Mouse (Mus musculus): ENCODE measurements at regions not wholly inside any gene's neighbourhood (a gene's known extent, or its start where the extent isn't known, plus 50 kb on each side); places are given as distances from the start of the nearest gene placed in this dataset.

DNA sequence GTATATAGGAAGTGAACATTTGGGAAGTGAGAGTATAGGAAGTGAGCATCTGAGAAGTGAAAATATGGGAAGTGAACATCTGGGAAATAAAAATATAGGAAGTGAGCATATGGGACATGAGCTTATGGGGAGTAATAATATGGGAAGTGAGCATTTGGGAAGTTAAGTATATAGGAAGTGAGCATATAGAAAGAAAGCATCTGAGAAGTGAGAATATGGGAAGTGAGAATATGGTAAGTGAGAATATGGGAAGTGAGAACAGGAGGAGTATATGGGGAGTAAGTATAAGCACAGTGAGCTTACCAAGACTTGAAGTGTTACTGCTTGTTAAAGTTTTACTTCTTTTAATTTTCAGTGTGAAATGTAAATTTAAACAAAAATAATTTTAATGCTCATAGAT is 239.3 kb upstream of the Ngly1 start:
- TF ChIP-seq CTCF (IDR thresholded peaks at IDR 0.05; ENCODE audit: low read depth) (no peak), EP300 (IDR thresholded peaks at IDR 0.05; ENCODE audit: low read depth) (no peak)

All from liver, embryonic 14.5 days (tissue).